Mouse (Mus musculus): ENCODE results near the gene Oxsr1.

- TF ChIP-seq POLR2A (IDR thresholded peaks at IDR 0.05; ENCODE audit: insufficient read depth, low read depth, low read length) (no peak), EP300 (IDR thresholded peaks at IDR 0.05; ENCODE audit: insufficient read depth, low read depth, low read length) (no peak)
These were observed 113.2 kb downstream of the Oxsr1 start, which contains the start of gene Slc22a13 for GRCm38 (mm10) chr9:119208998-119209397.
